Mouse (Mus musculus) embryonic fibroblast, embryonic 13.5 days (primary cell): Measurements from ENCODE around the gene Kbtbd12.

Experiments used
- CTCF ChIP-seq: IDR thresholded peaks from 2 replicates; pipeline ENCODE4 v1.5.1; 2011; ENCODE audit warnings: mild to moderate bottlenecking, control low read depth, low read length, moderate library complexity, borderline replicate concordance; ENCODE audit not compliant: insufficient read depth
- POLR2A ChIP-seq: IDR thresholded peaks from 2 replicates; pipeline ENCODE4 v1.6.1; 2011; ENCODE audit warnings: low read depth, mild to moderate bottlenecking, control low read depth, low read length, moderate library complexity

- TF ChIP-seq POLR2A: no peak
- TF ChIP-seq CTCF: no peak
Measured at GRCm38 (mm10) chr6:88583950-88584349, 53.8 kb downstream of the Kbtbd12 start.
